In the genomic region with DNA sequence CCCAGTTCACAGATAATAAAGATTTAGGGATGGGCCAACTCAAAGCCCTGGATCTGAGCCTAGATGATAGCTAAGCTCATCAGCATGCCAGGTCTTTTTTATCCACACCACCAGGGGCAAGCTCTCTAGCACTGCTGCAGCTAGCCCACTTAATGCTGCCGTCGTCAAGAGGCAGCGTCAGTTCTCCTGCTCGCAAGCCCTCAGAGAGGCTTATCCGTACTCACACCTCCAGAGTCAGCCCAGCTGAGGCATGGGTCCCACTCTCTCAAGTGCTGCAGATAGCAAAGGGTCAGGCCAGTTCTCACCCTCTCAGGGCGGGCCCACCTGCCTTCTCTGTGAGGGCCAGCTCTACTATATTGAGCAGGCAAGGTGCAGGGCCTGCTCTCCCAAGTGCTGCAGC, we compare ENCODE assay signal across 20 mouse cellular contexts. TPM values are rescaled to one million over a fixed set of nuclear protein-coding genes. Genes with fewer than 3 reads are reported as not detected.
DNase-seq lines count a peak whose midpoint lies in the region; ATAC-seq lines count a peak whose summit lies in the region.
"Had no signal": no experiment of that assay in that cellular context is flagged by ENCODE, and none has a peak within 500 bp of the region (broad histone marks: within the 10 kb centered on the region; RNA-seq: fewer than 3 reads in every experiment).

No protein-coding gene starts in this region.

- no peak overlapping the region for H3K4me3 ChIP-seq in heart, embryonic 16.5 days (ENCODE audit: low read length)
- H3K4me3 ChIP-seq in liver, embryonic 13.5 days (replicated peaks) = no peak overlapping the region
- H3K4me3 ChIP-seq: embryonic facial prominence, embryonic 12.5 days had no signal

- H3K9ac ChIP-seq in heart, embryonic 16.5 days (ENCODE audit: low read length) = no peak overlapping the region
- no peak overlapping the region for H3K9ac ChIP-seq in liver, embryonic 13.5 days
- H3K9ac ChIP-seq: embryonic facial prominence, embryonic 12.5 days had no signal

- peak overlapping the region; percentile 18; the same call in 1 of the 2 replicates for H3K27ac ChIP-seq in heart, embryonic 16.5 days (ENCODE audit: low read length)
- no peak overlapping the region for H3K27ac ChIP-seq in liver, embryonic 13.5 days
- H3K27ac ChIP-seq: embryonic facial prominence, embryonic 12.5 days had no signal

- H3K27me3 ChIP-seq in heart, embryonic 16.5 days (ENCODE audit: control insufficient read depth, insufficient read depth, low read length) = no peaks in the 10 kb centered on the region
- H3K27me3 ChIP-seq in liver, embryonic 13.5 days = no peaks in the 10 kb centered on the region
- H3K27me3 ChIP-seq: CH12.LX; embryonic facial prominence, embryonic 12.5 days had no signal

- no peaks in the 10 kb centered on the region; the same call in none of the 2 replicates for H3K36me3 ChIP-seq in heart, embryonic 16.5 days (ENCODE audit: control insufficient read depth, insufficient read depth)
- H3K36me3 ChIP-seq in liver, embryonic 13.5 days = no peaks in the 10 kb centered on the region

- H3K9me3 ChIP-seq in heart, embryonic 16.5 days (replicated peaks; ENCODE audit: control insufficient read depth, low read length) = no peaks in the 10 kb centered on the region
- no peaks in the 10 kb centered on the region for H3K9me3 ChIP-seq in liver, embryonic 13.5 days (replicated peaks)
- H3K9me3 ChIP-seq: embryonic facial prominence, embryonic 12.5 days had no signal

- ATAC-seq in heart, embryonic 16.5 days (replicated peaks; ENCODE audit: extremely low read depth, insufficient read depth, low FRiP score) = peak; percentile 55
- peak; percentile 62 for ATAC-seq in liver, embryonic 13.5 days (ENCODE audit: low read depth)
- no peak for ATAC-seq in monocyte, adult 5-6 weeks (replicated peaks; ENCODE audit: insufficient number of reproducible peaks, low FRiP score, low TSS enrichment, poor library complexity, severe bottlenecking)

- intact Hi-C loops in heart, postnatal 10 days (cut with DNase I) = no loop called here

- peak; percentile 18 to 24 for DNase-seq in cerebellum, postnatal 10 days
- no peak for DNase-seq in cerebellum, adult 8-10 months
- DNase-seq in heart, postnatal 10 days = no peak
- DNase-seq in ZHBTc4 (ENCODE audit: low read depth, low spot score) = peak; percentile 6
- DNase-seq in liver, embryonic 13.5 days = no peak
- DNase-seq in spleen, adult 12 weeks (ENCODE audit: low spot score) = no peak
- DNase-seq: adrenal gland, adult 8-10 months; kidney, postnatal 4 days; lung, postnatal 36 days had no signal

- no peak overlapping the region for H3K4me2 ChIP-seq in heart, embryonic 16.5 days (ENCODE audit: low read depth, low read length)
- H3K4me2 ChIP-seq in liver, embryonic 13.5 days = no peak overlapping the region
- H3K4me2 ChIP-seq: embryonic facial prominence, embryonic 12.5 days; midbrain, embryonic 11.5 days had no signal

- peaks cover 21% of the 10 kb centered on the region for H3K4me1 ChIP-seq in heart, embryonic 16.5 days (ENCODE audit: control insufficient read depth, insufficient read depth, low read length)
- peaks cover 38% of the 10 kb centered on the region for H3K4me1 ChIP-seq in liver, embryonic 13.5 days (replicated peaks)
- H3K4me1 ChIP-seq: embryonic facial prominence, embryonic 12.5 days had no signal

- WGBS in heart, embryonic 16.5 days = 28% methylated on average over 6 of the region's 6 CpGs
- 26% methylated on average over 6 of the region's 6 CpGs for WGBS in liver, embryonic 13.5 days (ENCODE audit: insufficient replicate concordance)

RNA-seq across cellular contexts. Expression of a gene that starts 2.9 kb away (rescaled TPM):
- 1.8 and 3.5 TPM in 2 replicates for polyA plus RNA-seq in heart, embryonic 16.5 days (2015; fragmentation: Nextera tagmentation; extraction: Ambion mirVana)
- 1 to 10 TPM in 1 of 2 experiments, under 1 TPM in 1; 0.81 to 2.0 TPM for total RNA-seq in heart, postnatal 10 days (2021)
- polyA plus RNA-seq in liver, embryonic 13.5 days (2015; fragmentation: Nextera tagmentation; extraction: Ambion mirVana) = 5.0 and 5.8 TPM in 2 replicates
- 136 to 257 TPM (median 204 TPM) in 3 replicates for total RNA-seq in monocyte, adult 5-6 weeks (2017)

RNA-seq across cellular contexts. Expression of a gene that starts 2.9 kb away (rescaled TPM):
- 0.45 and 0.83 TPM in 2 replicates for polyA plus RNA-seq in heart, embryonic 16.5 days (2015; fragmentation: Nextera tagmentation; extraction: Ambion mirVana)
- total RNA-seq in heart, postnatal 10 days (2021) = under 1 TPM; 0.10 TPM
- polyA plus RNA-seq in liver, embryonic 13.5 days (2015; fragmentation: Nextera tagmentation; extraction: Ambion mirVana) = 0.43 and 0.82 TPM in 2 replicates
- 5.3 to 20.4 TPM (median 14.3 TPM) in 3 replicates for total RNA-seq in monocyte, adult 5-6 weeks (2017)
- total RNA-seq: left cerebral cortex, postnatal 25 days had no signal

RNA-seq across cellular contexts. Expression of a gene that starts 9.7 kb away (rescaled TPM):
- polyA plus RNA-seq in heart, embryonic 16.5 days (2015; fragmentation: Nextera tagmentation; extraction: Ambion mirVana) = 1.2 and 2.0 TPM in 2 replicates
- 1 to 10 TPM in 1 of 2 experiments, under 1 TPM in 1; 0.77 to 1.2 TPM for total RNA-seq in heart, postnatal 10 days (2021)
- 4.0 and 6.2 TPM in 2 replicates for polyA plus RNA-seq in liver, embryonic 13.5 days (2015; fragmentation: Nextera tagmentation; extraction: Ambion mirVana)
- 87.8 to 115 TPM (median 89.0 TPM) in 3 replicates for total RNA-seq in monocyte, adult 5-6 weeks (2017)
- polyA plus RNA-seq: embryonic facial prominence, embryonic 12.5 days; neural tube, embryonic 14.5 days had no signal

RNA-seq across cellular contexts. Expression of a gene that starts 29.4 kb away (rescaled TPM):
- polyA plus RNA-seq in heart, embryonic 16.5 days (2015; fragmentation: Nextera tagmentation; extraction: Ambion mirVana) = 0.06 and 0.08 TPM in 2 replicates
- total RNA-seq in heart, postnatal 10 days (2021) = not detected
- polyA plus RNA-seq in liver, embryonic 13.5 days (2015; fragmentation: Nextera tagmentation; extraction: Ambion mirVana) = not detected in 2 replicates
- total RNA-seq in monocyte, adult 5-6 weeks (2017) = 0.68 to 0.96 TPM (median 0.86 TPM) in 3 replicates
- total RNA-seq: gastrocnemius, adult 8-10 months; hematopoietic stem cell, adult 5-6 weeks; liver, adult 2 months had no signal
- polyA plus RNA-seq: liver, adult 2 months; small intestine, adult 2 months had no signal

RNA-seq across cellular contexts. Expression of a gene that starts 57.7 kb away (rescaled TPM):
- polyA plus RNA-seq in heart, embryonic 16.5 days (2015; fragmentation: Nextera tagmentation; extraction: Ambion mirVana) = 1.7 and 2.7 TPM in 2 replicates
- under 1 TPM; 0.07 to 0.38 TPM for total RNA-seq in heart, postnatal 10 days (2021)
- polyA plus RNA-seq in liver, embryonic 13.5 days (2015; fragmentation: Nextera tagmentation; extraction: Ambion mirVana) = 0.47 and 0.75 TPM in 2 replicates
- 18.7 to 29.0 TPM (median 19.5 TPM) in 3 replicates for total RNA-seq in monocyte, adult 5-6 weeks (2017)

Comparison
In these comparisons a context has a peak if more than half of its experiments do, and no peak if none do; other contexts are left out.
1. DNase-seq: peak in cerebellum, postnatal 10 days (2 of 2) and ZHBTc4 (single experiment); none in cerebellum, adult 8-10 months (single experiment), heart, postnatal 10 days (0 of 2), liver, embryonic 13.5 days (single experiment) and spleen, adult 12 weeks (single experiment).
2. RNA of a gene that starts 2.9 kb away (total RNA-seq): 136 to 257 TPM in monocyte, adult 5-6 weeks; 0.81 to 2.0 TPM in heart, postnatal 10 days; every median in the first group is over 10 times any median in the second.
3. RNA of a gene that starts 9.7 kb away (total RNA-seq): 87.8 to 115 TPM in monocyte, adult 5-6 weeks; 0.77 to 1.2 TPM in heart, postnatal 10 days; every median in the first group is over 10 times any median in the second.